Mouse (Mus musculus) myocyte (in vitro differentiated cells): Measurements from ENCODE around the gene Plod1.

Experiments used
- CEBPB ChIP-seq: IDR thresholded peaks from 2 replicates; pipeline ENCODE4 v1.6.1; 2011; ENCODE audit warnings: mild to moderate bottlenecking, moderate library complexity; ENCODE audit not compliant: poor library complexity, insufficient read depth, severe bottlenecking
- E2F4 ChIP-seq: IDR thresholded peaks from one replicate; pipeline ENCODE4 v1.6.1; 2011; ENCODE audit warnings: mild to moderate bottlenecking, control low read depth, moderate library complexity; ENCODE audit not compliant: insufficient read depth
- MAX ChIP-seq: IDR thresholded peaks from one replicate; pipeline ENCODE4 v1.6.1; 2011; ENCODE audit warnings: low read depth, mild to moderate bottlenecking, control low read depth
- MYOD1 ChIP-seq, 3 experiments: IDR thresholded peaks; one replicate each; pipeline ENCODE4 v1.6.1; 2011; ENCODE audit warnings: control low read depth in 2 of 3, low read depth in 2 of 3, mild to moderate bottlenecking in 2 of 3, moderate library complexity in 1 of 3; ENCODE audit not compliant: insufficient read length in 2 of 3, control insufficient read depth in 1 of 3
- MYOG ChIP-seq, 3 experiments: IDR thresholded peaks; one replicate each; pipeline ENCODE4 v1.6.1; 2011; ENCODE audit warnings: control low read depth in 2 of 3, low read depth in 2 of 3, mild to moderate bottlenecking in 2 of 3; ENCODE audit not compliant: insufficient read length in 2 of 3, control insufficient read depth in 1 of 3, insufficient read depth in 1 of 3
- POLR2A ChIP-seq: IDR thresholded peaks from one replicate; pipeline ENCODE4 v1.6.1; 2011; ENCODE audit warnings: low read depth, mild to moderate bottlenecking, control low read depth, moderate library complexity; ENCODE audit not compliant: insufficient read length
- POLR2AphosphoS2 ChIP-seq: IDR thresholded peaks from one replicate; pipeline ENCODE4 v1.6.1; 2011; ENCODE audit warnings: low read depth, control low read depth; ENCODE audit not compliant: insufficient read length
- REST ChIP-seq: IDR thresholded peaks from one replicate; pipeline ENCODE4 v1.6.1; 2011; ENCODE audit warnings: mild to moderate bottlenecking, control low read depth, moderate library complexity; ENCODE audit not compliant: insufficient read depth, insufficient read length
- SRF ChIP-seq: IDR thresholded peaks from one replicate; pipeline ENCODE4 v1.6.1; 2011; ENCODE audit warnings: low read depth; ENCODE audit not compliant: control insufficient read depth, insufficient read length
- TCF12 ChIP-seq: IDR thresholded peaks from one replicate; pipeline ENCODE4 v1.6.1; 2011; ENCODE audit warnings: mild to moderate bottlenecking, control low read depth; ENCODE audit not compliant: poor library complexity, insufficient read depth, severe bottlenecking
- TCF3 ChIP-seq: IDR thresholded peaks from one replicate; pipeline ENCODE4 v1.6.1; 2011; ENCODE audit warnings: low read depth, control low read depth; ENCODE audit not compliant: insufficient read length
- USF1 ChIP-seq: IDR thresholded peaks from one replicate; pipeline ENCODE4 v1.6.1; 2011; ENCODE audit warnings: low read depth, mild to moderate bottlenecking, control low read depth, moderate library complexity

DNA sequence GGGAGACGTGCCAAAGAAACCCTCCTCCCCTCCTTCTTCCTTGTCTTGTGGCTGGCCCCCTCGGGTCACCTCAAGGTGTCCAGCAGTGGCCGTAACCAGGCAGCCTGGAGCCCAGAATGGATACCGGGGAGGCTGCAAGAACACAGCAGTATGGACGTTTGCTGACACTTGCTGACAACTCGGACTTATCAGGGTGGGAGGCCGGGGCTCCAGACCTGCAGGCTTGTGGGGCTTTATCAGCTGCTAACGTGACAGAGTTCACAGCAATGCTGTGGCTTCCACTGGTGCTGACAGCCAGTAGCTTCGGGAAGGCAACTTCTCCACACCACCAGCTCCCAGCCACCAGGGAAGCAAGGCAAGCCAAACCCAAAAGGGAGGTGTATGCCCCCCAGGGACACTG, 32.8 kb upstream of the Plod1 start:
- TF ChIP-seq POLR2A (no peak), POLR2AphosphoS2 (no peak), SRF (no peak), MAX (no peak), E2F4 (no peak), TCF3 (no peak), TCF12 (no peak), REST (no peak), MYOG (IDR thresholded peaks at IDR 0.05; ENCODE audit: control insufficient read depth in 1 of 3, insufficient read depth in 1 of 3, insufficient read length in 2 of 3, low read depth in 2 of 3) (no peak), USF1 (no peak), MYOD1 (IDR thresholded peaks at IDR 0.05; ENCODE audit: control insufficient read depth in 1 of 3, insufficient read length in 2 of 3, low read depth in 2 of 3) (no peak), CEBPB (no peak)
